Mouse (Mus musculus): ENCODE measurements around the gene Tmem269.

Tmem269 gene

DNA sequence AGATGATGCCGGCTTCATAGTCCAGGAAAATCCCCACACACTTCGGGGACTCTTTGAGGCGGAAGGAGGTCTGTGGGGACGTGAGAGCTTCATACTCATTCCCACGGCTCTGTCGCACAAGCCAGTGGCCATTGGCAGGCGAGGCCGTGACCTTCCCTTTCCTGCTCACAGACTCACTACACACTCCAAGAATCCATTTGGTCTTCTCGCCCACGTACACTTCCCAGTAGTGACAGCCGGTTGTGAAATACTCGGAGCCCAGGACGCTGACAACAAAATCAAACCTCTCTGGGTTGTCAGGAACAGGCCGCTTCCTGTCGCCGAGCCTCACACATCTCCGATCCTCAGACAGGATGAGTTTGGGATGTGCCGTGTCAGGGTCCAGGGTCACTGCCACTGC is 39.7 kb downstream of the Tmem269 start:
- DNase-seq: no peak

DNA sequence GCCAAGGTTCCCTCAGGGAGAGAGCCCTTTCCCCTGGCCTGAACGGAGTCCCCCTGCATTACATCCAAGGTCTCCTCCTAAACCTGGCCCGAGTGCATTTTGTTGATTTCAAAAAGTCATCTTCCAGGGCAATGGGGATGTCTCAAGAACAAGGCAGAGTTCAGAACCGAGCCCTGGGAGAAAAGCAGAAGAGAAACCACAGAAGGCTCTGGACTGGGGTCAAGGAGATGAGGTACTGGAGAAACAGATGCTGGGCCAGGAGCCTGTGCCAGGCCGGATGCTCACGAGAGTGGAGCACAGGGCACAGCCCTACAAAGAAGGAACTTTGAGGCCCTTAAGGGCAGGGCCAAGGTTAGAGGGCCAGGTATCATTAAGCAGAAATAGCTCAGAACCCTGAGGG is 40.3 kb downstream of the Tmem269 start:
- no peak for DNase-seq

DNA sequence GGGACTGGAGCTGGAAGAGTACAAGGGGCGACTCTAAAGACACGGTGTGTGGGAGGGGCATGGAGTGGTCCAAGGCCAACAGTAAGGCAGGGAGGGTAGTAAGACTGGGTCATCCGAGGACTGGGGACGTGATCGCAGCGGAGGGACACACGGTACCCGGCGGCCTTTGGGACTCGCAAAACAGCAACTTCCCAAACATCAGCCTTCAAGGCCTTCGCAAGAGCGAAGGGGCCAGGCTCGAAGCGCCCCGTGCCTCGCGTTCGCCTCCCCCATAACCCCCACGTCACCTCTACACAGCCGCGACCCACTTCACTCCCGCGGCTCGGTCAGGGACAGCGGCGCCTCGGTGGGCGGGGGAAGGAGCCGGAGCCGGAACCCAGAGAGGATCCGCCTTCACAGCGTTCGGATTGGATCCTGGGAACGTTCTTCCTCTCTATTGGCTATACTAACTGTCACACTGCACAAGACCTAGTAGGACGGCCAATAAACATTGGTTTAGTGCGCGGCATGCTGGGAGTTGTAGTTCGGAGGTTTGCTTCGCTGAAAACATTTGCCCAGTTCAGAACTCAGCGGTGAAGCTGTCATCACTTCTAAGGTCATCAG is 44.1 kb downstream of the Tmem269 start, which contains the start of gene Zfp691:
Gene Zfp691 (minus strand): TSS at position 345 of the 603 bp plus-strand sequence.
- peak; percentile 96 for DNase-seq

DNA sequence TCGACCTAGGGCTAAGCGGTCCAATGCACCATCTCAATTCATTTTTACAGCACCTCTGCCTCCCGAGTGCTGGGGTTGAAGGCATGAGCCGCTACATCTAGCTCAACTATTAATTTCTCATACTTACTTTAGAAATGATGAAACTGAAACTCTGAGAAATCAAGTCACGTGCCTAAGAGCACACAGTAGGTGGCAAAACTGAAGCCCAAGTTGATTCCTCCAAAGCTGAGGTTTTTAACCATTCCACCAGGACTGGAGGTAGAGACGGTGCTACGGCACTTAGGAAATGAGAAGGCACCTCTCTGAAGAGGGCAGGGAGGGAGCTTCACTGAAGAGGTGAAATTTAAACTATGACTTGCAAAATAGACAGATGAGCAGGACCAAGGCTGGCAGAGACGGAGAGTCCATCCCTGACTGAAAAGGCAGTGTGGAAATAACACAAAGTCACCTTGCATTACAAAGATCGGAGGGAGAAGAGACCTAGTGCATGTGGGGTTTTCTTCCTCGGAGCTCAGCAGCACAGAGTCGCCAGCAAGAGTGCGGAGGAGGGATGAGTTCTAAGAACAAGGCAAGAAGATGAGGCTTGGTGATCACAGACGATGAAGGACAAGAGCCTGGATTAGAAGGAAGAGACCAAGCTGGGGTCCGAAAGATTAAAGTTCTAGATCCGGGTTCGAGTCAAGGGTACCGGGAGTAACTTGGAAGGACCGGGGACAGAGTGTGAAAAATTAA is 44.9 kb downstream of the Tmem269 start:
- no peak for DNase-seq

DNA sequence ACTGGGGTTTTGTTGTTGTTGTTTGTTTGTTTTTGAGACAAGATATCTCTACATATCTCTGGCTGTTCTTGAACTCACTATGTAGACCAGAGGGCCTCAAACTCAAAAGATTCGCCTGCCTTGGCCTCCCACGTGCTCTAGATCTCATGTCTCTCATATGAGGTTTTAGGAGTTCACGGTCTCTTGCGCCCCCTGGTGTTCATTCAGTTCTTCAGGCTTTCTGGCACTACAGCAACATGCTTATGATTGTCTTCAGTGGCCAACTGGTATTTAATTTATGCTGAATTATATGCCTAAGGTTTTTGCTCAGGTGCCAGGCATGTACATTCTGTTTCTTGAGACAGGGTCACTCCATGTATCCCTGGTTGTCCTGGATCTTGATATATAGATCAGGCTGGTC is 50.4 kb downstream of the Tmem269 start:
- peak; percentile 79 for DNase-seq

DNA sequence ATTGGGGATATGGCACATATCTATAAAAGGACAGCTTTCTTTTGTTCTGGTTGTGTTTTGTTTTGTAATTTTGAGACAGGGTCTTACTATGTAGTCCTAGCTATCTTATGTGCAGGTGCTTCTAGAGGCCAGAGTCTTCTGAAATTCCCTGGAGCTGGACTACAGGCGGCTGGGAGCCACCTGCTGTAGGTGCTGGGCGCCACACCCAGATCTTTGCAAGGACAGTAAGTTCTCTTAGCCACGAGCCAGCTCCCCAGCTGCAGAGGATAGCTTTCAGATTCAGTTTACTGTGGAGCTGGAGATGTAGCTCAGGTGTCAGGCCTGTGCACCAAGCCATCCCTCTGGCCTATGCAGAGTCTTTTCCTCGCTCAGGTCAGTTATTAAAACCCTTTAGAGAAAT is 50.9 kb downstream of the Tmem269 start:
- no peak for DNase-seq

DNA sequence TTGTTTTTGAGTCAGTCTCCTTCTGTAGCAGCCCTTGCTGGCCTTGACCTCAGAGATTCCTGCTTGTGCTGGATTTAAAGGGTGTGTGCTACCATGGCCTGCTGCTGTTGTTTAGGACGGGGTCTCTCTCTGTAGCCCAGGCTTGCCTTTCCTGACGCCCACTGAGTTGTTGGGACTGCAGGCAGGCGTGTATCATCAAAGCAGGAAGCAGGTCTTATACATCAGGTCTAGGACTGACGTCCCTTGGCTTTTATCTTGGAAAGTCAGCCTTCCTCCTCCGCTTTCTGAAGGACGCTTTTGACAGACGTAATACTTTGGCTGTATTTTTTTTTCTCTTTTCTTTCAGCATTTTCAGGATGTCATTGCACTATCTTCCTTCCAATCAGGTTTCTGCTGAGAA is 52.1 kb downstream of the Tmem269 start:
- no peak for DNase-seq

DNA sequence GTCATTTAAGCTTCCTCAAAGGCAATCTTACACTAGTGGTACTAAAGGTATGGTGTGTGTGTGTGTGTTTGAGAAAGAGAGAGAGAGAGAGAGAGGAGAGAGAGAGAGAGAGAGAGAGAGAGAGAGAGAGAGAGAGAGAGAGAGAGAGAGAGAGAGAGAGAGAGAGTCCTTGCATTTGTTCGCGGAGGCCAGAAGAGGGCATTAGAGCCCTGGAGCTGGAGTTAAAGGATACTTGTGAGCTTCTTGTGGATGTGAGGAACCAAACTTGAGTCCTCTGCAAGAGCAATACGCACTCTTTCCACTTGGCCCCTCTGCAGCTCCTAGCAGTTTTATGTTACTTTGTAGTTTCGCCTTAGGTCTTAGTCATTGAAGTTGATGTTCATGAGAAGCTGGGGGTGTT is 55.0 kb downstream of the Tmem269 start:
- no peak for DNase-seq

DNA sequence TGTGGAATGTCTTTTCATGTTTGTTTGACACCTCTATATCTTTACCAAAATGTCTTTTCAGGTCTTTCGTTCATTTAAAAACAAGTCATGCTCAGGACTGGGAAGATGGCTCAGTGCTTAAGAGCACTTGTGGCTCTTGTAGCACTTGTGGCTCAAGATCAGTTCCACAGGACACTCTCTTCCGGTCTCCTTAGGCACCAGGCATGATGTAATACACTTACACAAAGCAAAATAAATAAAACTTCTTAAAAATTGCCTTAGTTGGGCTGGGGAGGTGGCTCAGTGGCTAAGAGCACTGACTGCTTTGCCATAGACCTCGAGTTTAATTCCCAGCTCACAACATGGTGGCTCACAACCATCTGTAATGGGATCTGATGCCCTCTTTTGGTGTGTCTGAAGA is 56.7 kb downstream of the Tmem269 start:
- DNase-seq: no peak

DNA sequence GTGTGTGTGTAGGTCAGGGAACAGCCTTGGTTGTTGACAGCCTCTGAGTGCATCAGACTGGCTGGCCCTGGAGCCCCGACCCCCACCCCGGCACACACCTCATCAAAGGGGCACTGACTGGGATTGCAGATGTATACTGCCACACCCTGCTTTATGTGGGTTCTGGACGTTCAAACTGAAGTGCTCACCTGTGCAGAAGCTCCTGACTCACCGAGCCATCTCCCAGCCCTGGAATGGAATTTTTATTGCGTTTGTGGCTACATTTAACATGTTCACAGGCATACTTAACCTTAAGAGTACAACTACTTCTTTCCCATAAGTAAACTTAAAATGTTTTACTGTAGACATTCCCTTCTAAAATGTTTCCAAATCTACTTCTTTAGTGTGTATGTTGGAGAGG is 60.1 kb downstream of the Tmem269 start:
- DNase-seq: no peak

DNA sequence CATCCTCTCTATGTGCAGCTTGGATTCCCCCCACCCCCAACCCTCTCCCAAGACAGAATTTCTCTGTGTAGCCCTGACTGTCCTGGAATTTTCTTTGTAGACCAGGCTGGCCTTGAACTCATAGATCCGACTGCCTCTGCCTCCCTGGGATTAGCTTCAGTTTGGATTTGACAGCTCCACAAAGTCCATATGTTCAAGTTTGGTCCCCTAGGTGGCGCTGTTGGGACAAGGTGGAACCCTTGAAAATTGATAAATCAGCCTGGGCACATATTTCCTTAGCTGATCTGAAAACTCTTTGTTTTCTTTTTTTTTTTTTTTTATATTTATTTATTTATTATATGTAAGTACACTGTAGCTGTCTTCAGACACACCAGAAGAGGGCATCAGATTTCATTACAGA is 60.8 kb downstream of the Tmem269 start:
- DNase-seq: no peak
